Mouse (Mus musculus): Measurements from ENCODE around the gene Oprl1. TPM values are rescaled to one million over a fixed set of nuclear protein-coding genes. Genes with fewer than 3 reads are reported as not detected.

The Oprl1 gene
- polyA plus RNA-seq, 1 experiment: 0.41 TPM

- DNase-seq (ENCODE audit: low read depth, low spot score): no peak
- WGBS: 55% methylated on average over 8 of the region's 8 CpGs
Measured at GRCm38 (mm10) chr2:181763006-181763830, 48.4 kb downstream of the Oprl1 start, which contains the start of gene Myt1. Gene Myt1 (plus strand): TSS chr2:181763332.

GRCm38 (mm10) chr2:181763886-181764527 is 49.2 kb downstream of the Oprl1 start:
- no peak for DNase-seq (ENCODE audit: low read depth, low spot score)
- WGBS: 34% methylated on average over 14 of the region's 14 CpGs

- 5% methylated on average over 10 of the region's 10 CpGs for WGBS
- DNase-seq (ENCODE audit: low read depth, low spot score): no peak
Measured at GRCm38 (mm10) chr2:181764600-181764999, 49.8 kb downstream of the Oprl1 start.

GRCm38 (mm10) chr2:181765251-181765650 is 50.4 kb downstream of the Oprl1 start:
- 88% methylated on average over 4 of the region's 4 CpGs for WGBS
- DNase-seq (ENCODE audit: low read depth, low spot score): no peak

GRCm38 (mm10) chr2:181766672-181767557 is 52.1 kb downstream of the Oprl1 start:
- DNase-seq (ENCODE audit: low read depth, low spot score): no peak
- 48% methylated on average over 14 of the region's 14 CpGs for WGBS

GRCm38 (mm10) chr2:181768451-181768850 is 53.6 kb downstream of the Oprl1 start:
- DNase-seq (ENCODE audit: low read depth, low spot score): no peak

GRCm38 (mm10) chr2:181769397-181769796 is 54.6 kb downstream of the Oprl1 start:
- 83% methylated on average over 2 of the region's 2 CpGs for WGBS
- DNase-seq (ENCODE audit: low read depth, low spot score): no peak

Other genes starting within 250 kb of the Oprl1 start
- gene Abhd16b, start 221.8 kb upstream of the Oprl1 start, polyA plus RNA-seq (2012; rRNA removed): 0.05 and 0.11 TPM in 2 replicates
- 26.8 and 28.8 TPM in 2 replicates for gene Tpd52l2, start 217.9 kb upstream of the Oprl1 start, polyA plus RNA-seq (2012; rRNA removed)
- 38.0 and 53.9 TPM in 2 replicates for gene Dnajc5, start 194.5 kb upstream of the Oprl1 start, polyA plus RNA-seq (2012; rRNA removed)
- gene Uckl1, start 130.1 kb upstream of the Oprl1 start, polyA plus RNA-seq (2012; rRNA removed): 132 and 189 TPM in 2 replicates
- gene Prpf6, start 123.1 kb upstream of the Oprl1 start, polyA plus RNA-seq (2012; rRNA removed): 12.2 and 16.0 TPM in 2 replicates
- 8.9 and 18.8 TPM in 2 replicates for gene Zfp512b, start 122.2 kb upstream of the Oprl1 start, polyA plus RNA-seq (2012; rRNA removed)
- gene Samd10, start 115.8 kb upstream of the Oprl1 start, polyA plus RNA-seq (2012; rRNA removed): 23.4 and 28.4 TPM in 2 replicates
- gene Gm29797, start 58.0 kb upstream of the Oprl1 start, polyA plus RNA-seq (2012; rRNA removed): 0.20 and 0.33 TPM in 2 replicates
- 14.3 and 18.2 TPM in 2 replicates for gene Sox18, start 43.4 kb upstream of the Oprl1 start, polyA plus RNA-seq (2012; rRNA removed)
- 4.5 and 5.0 TPM in 2 replicates for gene Tcea2, start 34.7 kb upstream of the Oprl1 start, polyA plus RNA-seq (2012; rRNA removed)
- gene Rgs19, start 21.0 kb upstream of the Oprl1 start, polyA plus RNA-seq (2012; rRNA removed): 25.9 and 29.2 TPM in 2 replicates
- gene Lkaaear1, start 16.6 kb upstream of the Oprl1 start, polyA plus RNA-seq (2012; rRNA removed): not detected in 2 replicates
- gene Myt1, start 48.3 kb downstream of the Oprl1 start, polyA plus RNA-seq (2012; rRNA removed): 0.60 and 0.67 TPM in 2 replicates
- gene Pcmtd2, start 122.8 kb downstream of the Oprl1 start, polyA plus RNA-seq (2012; rRNA removed): 11.0 and 20.2 TPM in 2 replicates
- 6.2 and 6.4 TPM in 2 replicates for gene Polr3k, start 149.3 kb downstream of the Oprl1 start, polyA plus RNA-seq (2012; rRNA removed)